Mouse (Mus musculus) naive thymus-derived CD4-positive, alpha-beta T cell, adult 2 months (primary cell): ENCODE results near the gene Hyal2.
"Not testable (repeated sequence)": the region's sequence is repeated elsewhere in the genome, so short reads cannot be mapped to it uniquely, and the experiment has no call there.

Experiments used
- DNase-seq: peaks from one replicate; pipeline ENCODE4 v3.0.0-alpha.2; 2011; ENCODE audit warnings: low read depth

Gene Hyal2

GRCm38 (mm10) chr9:107569270-107569669 is 1.5 kb downstream of the Hyal2 start:
- DNase-seq: no peak

- no peak for DNase-seq
These were observed 2.3 kb downstream of the Hyal2 start for GRCm38 (mm10) chr9:107570016-107570415.

GRCm38 (mm10) chr9:107570845-107571244 is 3.1 kb downstream of the Hyal2 start:
- DNase-seq: no peak

GRCm38 (mm10) chr9:107571534-107572326 is 4.0 kb downstream of the Hyal2 start:
- DNase-seq: no peak

GRCm38 (mm10) chr9:107572327-107572662 is 4.5 kb downstream of the Hyal2 start:
- no peak for DNase-seq

GRCm38 (mm10) chr9:107573774-107574173 is 6.0 kb downstream of the Hyal2 start:
- DNase-seq: not testable (repeated sequence)

GRCm38 (mm10) chr9:107575579-107576356 is 8.0 kb downstream of the Hyal2 start:
- DNase-seq: no peak

GRCm38 (mm10) chr9:107576357-107577107 is 8.8 kb downstream of the Hyal2 start, which contains the start of gene Hyal1:
TSS of gene Hyal1 (plus strand) at chr9:107576927.
- DNase-seq: no peak

GRCm38 (mm10) chr9:107577871-107578270 is 10.1 kb downstream of the Hyal2 start:
- DNase-seq: no peak

- DNase-seq: no peak
These were observed 10.8 kb downstream of the Hyal2 start, which contains the start of gene Naa80 for GRCm38 (mm10) chr9:107578587-107578986. TSS of gene Naa80 (plus strand) at chr9:107578887.

- DNase-seq: no peak
These were observed 11.5 kb downstream of the Hyal2 start for GRCm38 (mm10) chr9:107579023-107579900.

- DNase-seq: peak; percentile 93
These were observed 13.0 kb downstream of the Hyal2 start, which contains the start of gene Hyal3 for GRCm38 (mm10) chr9:107580501-107581317. TSS of gene Hyal3 (plus strand) at chr9:107580818.

GRCm38 (mm10) chr9:107581584-107581983 is 13.8 kb downstream of the Hyal2 start:
- no peak for DNase-seq

- DNase-seq: no peak
These were observed 14.8 kb downstream of the Hyal2 start for GRCm38 (mm10) chr9:107582509-107583062.

- DNase-seq: no peak
These were observed 15.4 kb downstream of the Hyal2 start for GRCm38 (mm10) chr9:107583174-107583573.

- DNase-seq: no peak
These were observed 18.8 kb downstream of the Hyal2 start for GRCm38 (mm10) chr9:107586504-107586903.

- peak; percentile 98 for DNase-seq
These were observed 19.5 kb downstream of the Hyal2 start, which contains the start of gene Ifrd2 for GRCm38 (mm10) chr9:107586974-107587832. TSS of gene Ifrd2 (plus strand) at chr9:107587642.

- no peak for DNase-seq
These were observed 20.3 kb downstream of the Hyal2 start for GRCm38 (mm10) chr9:107587833-107588639.
